Mouse (Mus musculus) lung, embryonic 15.5 days (tissue): ENCODE measurements at regions not wholly inside any gene's neighbourhood (a gene's known extent, or its start where the extent isn't known, plus 50 kb on each side); places are given as distances from the start of the nearest gene placed in this dataset.
A peak's percentile ranks its signal among the peaks of the same experiment; 100 is the strongest.

Experiments
- ATAC-seq: fragments of 200-750 bp; cut with Nextera tagmentation; 2 replicates; pipeline ENCODE4 v1.8.0; 2017; ENCODE audit warnings: moderate number of reproducible peaks, borderline replicate concordance; ENCODE audit not compliant: low FRiP score, low TSS enrichment; ENCODE audit errors: extremely low read depth
- H3K27ac ChIP-seq: fragments of 300-500 bp; sonication (generic); 2 replicates; pipeline ENCODE4 v1.5.1; 2015; ENCODE audit warnings: moderate library complexity, mild to moderate bottlenecking, inconsistent platforms
- H3K27me3 ChIP-seq: fragments of 300-500 bp; sonication (generic); 2 replicates; pipeline ENCODE4 v1.6.1; 2015; ENCODE audit warnings: inconsistent platforms
- H3K36me3 ChIP-seq: fragments of 300-500 bp; sonication (generic); 2 replicates; pipeline ENCODE4 v1.6.1; 2015; ENCODE audit warnings: inconsistent platforms
- H3K4me1 ChIP-seq: fragments of 300-500 bp; sonication (generic); 2 replicates; pipeline ENCODE4 v1.6.1; 2015; ENCODE audit warnings: inconsistent platforms
- H3K4me2 ChIP-seq: fragments of 300-500 bp; sonication (generic); 2 replicates; pipeline ENCODE4 v1.6.1; 2015; ENCODE audit warnings: inconsistent platforms, mild to moderate bottlenecking, moderate library complexity
- H3K4me3 ChIP-seq: fragments of 300-500 bp; sonication (generic); 2 replicates; pipeline ENCODE4 v1.5.1; 2015; ENCODE audit warnings: mild to moderate bottlenecking, inconsistent platforms
- H3K9ac ChIP-seq: fragments of 300-500 bp; sonication (generic); 2 replicates; pipeline ENCODE4 v1.6.1; 2015; ENCODE audit warnings: inconsistent platforms
- H3K9me3 ChIP-seq: fragments of 300-500 bp; sonication (generic); 2 replicates; pipeline ENCODE4 v1.6.1; 2016; ENCODE audit warnings: inconsistent platforms
- WGBS: fragments of 180-500 bp; shearing (Covaris S2); methylation state at CpG from one replicate; pipeline ENCODE4 v1.1.7; 2015; 5-methylcytosine and 5-hydroxymethylcytosine counted together

DNA sequence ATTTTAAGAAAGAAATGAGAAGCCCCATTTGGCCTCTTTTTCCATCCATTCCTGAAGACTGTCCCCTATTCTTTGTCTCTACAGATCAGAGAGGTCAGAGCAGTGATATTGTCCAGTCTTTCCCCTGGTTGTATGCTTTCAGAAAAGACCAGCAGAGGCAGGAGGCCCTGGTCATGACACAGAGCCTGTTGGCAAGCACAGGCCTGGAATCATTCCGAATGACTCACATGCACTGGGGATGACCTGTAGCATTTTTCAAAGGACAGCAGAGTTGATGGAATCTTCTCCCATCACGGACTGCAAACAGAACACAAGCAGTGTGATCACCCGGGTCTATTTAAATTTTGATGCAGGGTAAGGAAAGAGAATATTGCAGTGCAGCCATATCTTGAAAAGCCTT lies 50.2 kb upstream of the Nxt1 start:
- Histone ChIP-seq H3K27ac (no peak overlapping the region), H3K9ac (no peak overlapping the region), H3K36me3 (no peaks in the 10 kb centered on the region), H3K4me1 (no peaks in the 10 kb centered on the region), H3K4me2 (no peak overlapping the region), H3K4me3 (no peak overlapping the region), H3K27me3 (no peaks in the 10 kb centered on the region), H3K9me3 (no peaks in the 10 kb centered on the region)
- 30% methylated on average over 3 of the region's 3 CpGs for WGBS
- ATAC-seq, result no peak

GRCm38 (mm10) chr2:148611911-148612310 lies 60.5 kb upstream of the Nxt1 start:
- H3K27me3 ChIP-seq, result no peaks in the 10 kb centered on the region
- no peak for ATAC-seq
- 81% methylated on average over 1 of the region's 1 CpGs for WGBS
- no peaks in the 10 kb centered on the region for H3K4me1 ChIP-seq
- H3K36me3 ChIP-seq, result no peaks in the 10 kb centered on the region
- no peak overlapping the region for H3K4me2 ChIP-seq
- no peaks in the 10 kb centered on the region for H3K9me3 ChIP-seq
- H3K9ac ChIP-seq, result no peak overlapping the region
- H3K27ac ChIP-seq, result no peak overlapping the region
- no peak overlapping the region for H3K4me3 ChIP-seq

DNA sequence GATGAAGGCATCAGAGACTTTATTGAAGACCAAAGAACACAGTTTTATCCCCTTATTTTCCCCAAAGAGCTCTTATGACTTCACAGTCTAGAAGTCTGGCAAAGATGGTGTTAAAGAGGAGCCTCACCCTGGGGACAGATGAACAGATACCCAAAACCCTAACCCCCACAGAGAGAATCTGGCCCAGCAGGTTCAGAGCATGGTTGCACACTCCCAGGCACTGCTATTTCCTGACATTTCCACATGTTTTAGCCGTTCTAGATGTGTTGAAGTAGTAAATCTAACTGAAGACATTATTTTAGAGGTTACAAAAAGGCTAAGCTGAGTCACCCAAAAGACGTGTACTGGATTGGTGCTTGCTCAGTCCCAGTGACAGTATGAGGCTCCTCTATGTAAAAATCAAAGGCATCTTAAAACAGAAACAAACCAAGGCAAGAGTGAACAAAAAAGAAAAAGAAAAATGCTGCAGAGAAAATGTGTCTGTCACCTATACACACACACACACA lies 66.9 kb upstream of the Nxt1 start:
- no peak for ATAC-seq
- 44% methylated on average over 2 of the region's 2 CpGs for WGBS
- H3K4me3 ChIP-seq, result no peak overlapping the region

DNA sequence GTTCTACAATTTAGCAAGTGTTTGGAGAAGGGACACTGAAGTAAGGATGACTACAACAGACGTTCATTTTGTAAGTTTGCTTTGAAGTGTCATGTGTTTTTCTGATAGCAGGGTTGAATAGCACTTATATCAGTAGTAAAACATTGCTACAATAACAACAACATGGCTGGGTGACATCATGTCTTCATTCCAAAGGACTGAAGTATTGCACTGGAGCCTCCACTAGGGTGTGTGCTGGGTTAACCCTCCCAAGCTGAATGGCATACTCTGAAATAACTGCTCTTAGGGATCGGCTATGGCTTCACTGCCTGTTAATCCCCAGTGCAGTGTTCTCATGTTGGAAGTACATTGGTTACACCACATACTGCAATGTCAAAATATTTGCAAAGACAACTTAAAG lies 68.5 kb upstream of the Nxt1 start:
- H3K4me3 ChIP-seq, result no peak overlapping the region
- no peaks in the 10 kb centered on the region for H3K4me1 ChIP-seq
- H3K4me2 ChIP-seq, result no peak overlapping the region
- no peak for ATAC-seq
- H3K27ac ChIP-seq, result no peak overlapping the region
- 51% methylated on average over 2 of the region's 2 CpGs for WGBS
- H3K36me3 ChIP-seq, result no peaks in the 10 kb centered on the region
- H3K9me3 ChIP-seq, result no peaks in the 10 kb centered on the region
- H3K9ac ChIP-seq, result no peak overlapping the region
- no peaks in the 10 kb centered on the region for H3K27me3 ChIP-seq

More for the DNA sequence above, 66.9 kb upstream of the Nxt1 start:
- Histone ChIP-seq H3K27me3 (no peaks in the 10 kb centered on the region), H3K9me3 (no peaks in the 10 kb centered on the region), H3K4me1 (no peaks in the 10 kb centered on the region), H3K36me3 (no peaks in the 10 kb centered on the region), H3K4me2 (no peak overlapping the region), H3K27ac (no peak overlapping the region), H3K9ac (no peak overlapping the region)

GRCm38 (mm10) chr2:148603315-148603714 lies 69.1 kb upstream of the Nxt1 start:
- WGBS, result 33% methylated on average over 2 of the region's 2 CpGs
- Histone ChIP-seq H3K4me3 (no peak overlapping the region), H3K4me1 (no peaks in the 10 kb centered on the region), H3K36me3 (no peaks in the 10 kb centered on the region), H3K9me3 (no peaks in the 10 kb centered on the region), H3K9ac (no peak overlapping the region), H3K4me2 (no peak overlapping the region), H3K27ac (no peak overlapping the region), H3K27me3 (no peaks in the 10 kb centered on the region)
- ATAC-seq, result no peak

DNA sequence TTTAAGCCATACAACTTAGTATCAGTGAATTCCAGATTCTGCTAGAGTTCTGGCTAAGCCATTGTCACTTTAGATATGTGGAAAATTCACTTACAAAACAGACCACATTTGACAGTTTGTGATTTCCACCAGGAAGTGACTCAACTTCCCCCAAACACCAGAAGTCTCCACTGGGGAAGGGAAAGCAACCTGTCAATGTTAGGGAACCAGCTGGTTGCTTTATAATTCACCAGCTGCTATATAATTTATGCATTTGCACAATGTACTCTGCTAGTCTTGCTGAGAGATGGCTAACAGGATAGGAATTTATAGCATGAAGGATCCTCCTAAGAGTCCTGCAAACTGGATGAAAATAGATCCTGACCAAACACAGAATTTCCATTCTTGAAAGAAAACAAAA lies 72.9 kb upstream of the Nxt1 start:
- Histone ChIP-seq H3K9me3 (no peaks in the 10 kb centered on the region), H3K4me2 (no peak overlapping the region), H3K27me3 (no peaks in the 10 kb centered on the region), H3K9ac (no peak overlapping the region), H3K36me3 (no peaks in the 10 kb centered on the region), H3K4me3 (no peak overlapping the region), H3K27ac (no peak overlapping the region), H3K4me1 (no peaks in the 10 kb centered on the region)
- ATAC-seq, result no peak

DNA sequence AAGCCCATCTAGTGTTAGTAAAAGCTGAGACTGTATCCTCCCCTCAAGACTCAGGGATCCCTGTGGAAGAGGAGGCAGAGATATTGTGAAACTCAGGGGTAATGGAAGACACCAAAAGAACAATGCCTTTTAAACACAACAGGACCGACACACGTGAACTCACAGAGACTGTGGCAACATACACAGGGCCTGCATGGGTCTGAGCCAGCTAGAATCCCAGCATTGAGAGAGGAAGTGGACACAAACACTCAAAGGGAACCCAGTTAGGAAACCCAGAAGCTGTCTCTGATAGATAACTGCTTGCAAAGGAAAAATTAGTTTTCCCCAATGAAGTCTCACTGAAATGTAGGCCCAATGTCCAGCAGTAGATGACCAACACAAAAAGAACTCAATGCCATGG lies 75.4 kb upstream of the Nxt1 start:
- H3K27ac ChIP-seq, result no peak overlapping the region
- no peaks in the 10 kb centered on the region for H3K9me3 ChIP-seq
- ATAC-seq, result no peak
- H3K9ac ChIP-seq, result no peak overlapping the region
- no peak overlapping the region for H3K4me3 ChIP-seq
- no peaks in the 10 kb centered on the region for H3K27me3 ChIP-seq
- no peaks in the 10 kb centered on the region for H3K4me1 ChIP-seq
- WGBS, result 100% methylated on average over 2 of the region's 2 CpGs
- no peaks in the 10 kb centered on the region for H3K36me3 ChIP-seq
- H3K4me2 ChIP-seq, result no peak overlapping the region

GRCm38 (mm10) chr2:148585721-148586335 lies 86.6 kb upstream of the Nxt1 start:
- Histone ChIP-seq H3K4me3 (no peak overlapping the region), H3K9ac (no peak overlapping the region), H3K36me3 (no peaks in the 10 kb centered on the region), H3K27me3 (no peaks in the 10 kb centered on the region), H3K27ac (no peak overlapping the region), H3K9me3 (no peaks in the 10 kb centered on the region), H3K4me2 (no peak overlapping the region), H3K4me1 (no peaks in the 10 kb centered on the region)
- WGBS, result 59% methylated on average over 1 of the region's 1 CpGs
- no peak for ATAC-seq

DNA sequence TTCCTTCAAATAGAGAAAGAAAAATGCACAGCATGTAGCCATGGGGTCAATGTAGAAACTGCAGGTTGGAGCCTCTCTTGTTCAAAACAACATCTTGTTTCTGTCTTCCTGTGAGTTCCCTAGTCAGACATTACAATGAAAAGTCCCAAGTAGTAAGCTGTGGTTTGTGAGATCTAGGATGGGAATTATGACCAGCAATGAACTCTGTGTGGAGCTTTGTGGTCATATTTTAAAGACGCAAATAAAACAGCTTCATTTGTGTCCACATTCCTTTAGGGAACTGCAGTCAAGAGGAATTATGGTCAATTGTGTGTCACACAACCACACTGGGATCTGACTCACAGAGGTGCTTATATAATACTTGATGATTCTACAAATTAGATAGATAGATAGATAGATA lies 90.2 kb upstream of the Nxt1 start:
- no peaks in the 10 kb centered on the region for H3K9me3 ChIP-seq
- no peak overlapping the region for H3K4me2 ChIP-seq
- ATAC-seq, result no peak
- no peaks in the 10 kb centered on the region for H3K27me3 ChIP-seq
- H3K27ac ChIP-seq, result no peak overlapping the region
- no peaks in the 10 kb centered on the region for H3K36me3 ChIP-seq
- WGBS, result 92% methylated on average over 1 of the region's 1 CpGs
- no peak overlapping the region for H3K4me3 ChIP-seq
- H3K9ac ChIP-seq, result no peak overlapping the region
- peaks cover 9% of the 10 kb centered on the region; the same call in 1 of the 2 replicates for H3K4me1 ChIP-seq

DNA sequence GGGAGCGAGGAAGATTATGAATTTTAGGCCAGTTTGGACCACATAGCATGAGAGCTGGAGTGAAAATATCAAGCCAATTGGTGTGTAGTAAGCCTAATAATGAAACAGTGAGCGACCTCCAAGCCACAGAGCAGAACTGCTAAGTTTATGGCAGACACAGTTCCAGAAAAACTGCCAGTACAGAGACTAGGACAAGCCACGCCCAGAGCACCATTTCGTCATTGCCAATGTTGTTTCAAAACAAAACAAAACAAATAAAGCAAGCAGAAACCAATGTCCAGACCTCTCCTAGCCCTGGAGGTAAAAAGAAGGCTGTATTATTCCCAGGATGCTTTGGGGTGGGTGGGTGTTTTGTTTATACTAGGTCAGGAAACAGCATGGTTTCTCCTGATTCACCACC lies 90.7 kb upstream of the Nxt1 start:
- H3K4me3 ChIP-seq, result no peak overlapping the region
- H3K36me3 ChIP-seq, result no peaks in the 10 kb centered on the region
- no peak overlapping the region for H3K4me2 ChIP-seq
- no peaks in the 10 kb centered on the region for H3K27me3 ChIP-seq
- no peak overlapping the region for H3K9ac ChIP-seq
- H3K27ac ChIP-seq, result no peak overlapping the region
- H3K9me3 ChIP-seq, result no peaks in the 10 kb centered on the region
- no peak for ATAC-seq
- peaks cover 9% of the 10 kb centered on the region; the same call in 1 of the 2 replicates for H3K4me1 ChIP-seq
- 74% methylated on average over 4 of the region's 4 CpGs for WGBS

GRCm38 (mm10) chr2:148580286-148580966 lies 92.0 kb upstream of the Nxt1 start:
- WGBS, result 35% methylated on average over 7 of the region's 7 CpGs
- no peak overlapping the region for H3K9ac ChIP-seq
- H3K36me3 ChIP-seq, result no peaks in the 10 kb centered on the region
- no peak overlapping the region for H3K4me2 ChIP-seq
- ATAC-seq, result peak; percentile 53; the same call in 1 of the 2 replicates
- peaks cover 13% of the 10 kb centered on the region; the same call in 1 of the 2 replicates for H3K4me1 ChIP-seq
- H3K27ac ChIP-seq, result no peak overlapping the region
- H3K27me3 ChIP-seq, result no peaks in the 10 kb centered on the region
- H3K4me3 ChIP-seq, result no peak overlapping the region
- H3K9me3 ChIP-seq, result no peaks in the 10 kb centered on the region

DNA sequence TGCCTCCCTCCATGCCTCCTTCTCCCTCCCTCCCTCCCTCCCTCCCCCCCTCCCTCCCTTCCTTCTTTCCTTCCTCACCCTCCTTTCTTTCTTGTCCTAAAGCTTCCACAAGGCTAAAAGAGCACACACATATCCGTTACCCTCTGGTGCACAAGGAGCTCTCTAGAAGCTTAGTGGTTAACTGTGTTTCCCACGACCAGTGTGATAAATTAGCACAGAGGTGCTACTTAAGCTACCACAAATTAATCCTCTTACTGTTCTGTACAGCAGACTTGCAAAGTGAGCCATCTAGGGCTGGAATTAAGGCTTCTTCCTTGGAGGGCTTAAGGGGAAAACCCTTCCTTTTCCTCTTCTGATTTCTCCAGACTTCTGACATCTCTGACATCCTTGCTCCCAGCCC lies 92.8 kb upstream of the Nxt1 start:
- Histone ChIP-seq H3K27me3 (no peaks in the 10 kb centered on the region), H3K4me1 (peaks cover 15% of the 10 kb centered on the region; the same call in 1 of the 2 replicates), H3K4me2 (no peak overlapping the region), H3K36me3 (no peaks in the 10 kb centered on the region), H3K27ac (no peak overlapping the region), H3K9ac (no peak overlapping the region), H3K4me3 (no peak overlapping the region), H3K9me3 (no peaks in the 10 kb centered on the region)
- WGBS, result 48% methylated on average over 2 of the region's 2 CpGs
- no peak for ATAC-seq
